ENCODE assay signal across 13 mouse cellular contexts in the genomic region with DNA sequence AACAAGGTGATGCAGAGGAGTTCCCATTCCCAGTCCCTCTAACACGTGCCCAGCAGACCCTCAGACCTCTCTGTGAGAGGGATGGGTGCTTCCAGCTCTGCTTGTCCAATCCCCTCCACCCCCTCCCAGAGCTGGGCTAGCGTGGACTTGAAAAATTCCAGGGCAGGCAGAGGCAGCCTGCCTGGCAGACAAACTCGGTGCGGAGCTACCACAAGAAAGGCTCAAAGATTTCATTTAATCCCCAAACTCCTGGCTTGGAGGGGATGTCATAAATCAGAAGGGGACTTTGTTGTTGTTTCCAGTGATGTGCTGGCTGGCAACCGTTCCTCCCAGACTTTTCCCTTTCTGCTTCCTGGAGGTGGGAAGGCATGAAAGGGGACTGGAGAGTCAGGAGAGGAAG. TPM values are rescaled to one million over a fixed set of nuclear protein-coding genes. Genes with fewer than 3 reads are reported as not detected.
A peak's percentile ranks its signal among the peaks of the same experiment; 100 is the strongest.
DNase-seq lines count a peak whose midpoint lies in the region; ATAC-seq and TF ChIP-seq lines count a peak whose summit lies in the region.
"Had no signal": no experiment of that assay in that cellular context is flagged by ENCODE, and none has a peak within 500 bp of the region (broad histone marks: within the 10 kb centered on the region; RNA-seq: fewer than 3 reads in every experiment).

No protein-coding gene starts in this region.

- no peak overlapping the region for H3K9ac ChIP-seq in forebrain, embryonic 11.5 days (ENCODE audit: low read length)
- H3K9ac ChIP-seq in lung, postnatal 0 days (replicated peaks; ENCODE audit: low read depth): no peak overlapping the region; the same call in 1 of the 2 replicates
- H3K9ac ChIP-seq in stomach, embryonic 16.5 days (ENCODE audit: low read length): peak overlapping the region; percentile 14; the same call in 1 of the 2 replicates
- H3K9ac ChIP-seq in midbrain, embryonic 13.5 days (replicated peaks): no peak overlapping the region
- H3K9ac ChIP-seq: hindbrain, embryonic 15.5 days had no signal

- 68% methylated on average over 5 of the region's 5 CpGs for WGBS in forebrain, embryonic 10.5 days
- WGBS in forebrain, embryonic 11.5 days: 63% methylated on average over 5 of the region's 5 CpGs
- 16% methylated on average over 5 of the region's 5 CpGs for WGBS in lung, postnatal 0 days
- 20% methylated on average over 5 of the region's 5 CpGs for WGBS in stomach, embryonic 16.5 days
- WGBS in midbrain, embryonic 13.5 days: 54% methylated on average over 5 of the region's 5 CpGs

- peaks cover 20% of the 10 kb centered on the region for H3K4me1 ChIP-seq in forebrain, embryonic 10.5 days
- H3K4me1 ChIP-seq in forebrain, embryonic 11.5 days (replicated peaks; ENCODE audit: control insufficient read depth, insufficient read depth, low read length): peaks cover 4% of the 10 kb centered on the region
- H3K4me1 ChIP-seq in lung, postnatal 0 days (ENCODE audit: insufficient read depth, low read depth, low read length): peaks cover 35% of the 10 kb centered on the region
- peaks cover 37% of the 10 kb centered on the region for H3K4me1 ChIP-seq in stomach, embryonic 16.5 days (ENCODE audit: control insufficient read depth, insufficient read depth, low read length)
- peaks cover 10% of the 10 kb centered on the region for H3K4me1 ChIP-seq in midbrain, embryonic 13.5 days (replicated peaks)

- peaks cover 15% of the 10 kb centered on the region for H3K27me3 ChIP-seq in forebrain, embryonic 10.5 days (ENCODE audit: poor library complexity, severe bottlenecking)
- no peaks in the 10 kb centered on the region for H3K27me3 ChIP-seq in forebrain, embryonic 11.5 days (ENCODE audit: control insufficient read depth, insufficient read depth, low read length)
- H3K27me3 ChIP-seq in lung, postnatal 0 days (replicated peaks; ENCODE audit: insufficient read depth, low read length): no peaks in the 10 kb centered on the region
- no peaks in the 10 kb centered on the region for H3K27me3 ChIP-seq in stomach, embryonic 16.5 days (ENCODE audit: control insufficient read depth, insufficient read depth, low read length)
- no peaks in the 10 kb centered on the region; the same call in 1 of the 2 replicates for H3K27me3 ChIP-seq in midbrain, embryonic 13.5 days
- H3K27me3 ChIP-seq: hindbrain, embryonic 15.5 days had no signal

- no peak for ATAC-seq in forebrain, embryonic 11.5 days (replicated peaks; ENCODE audit: low FRiP score)
- no peak for ATAC-seq in lung, postnatal 0 days
- no peak for ATAC-seq in stomach, embryonic 16.5 days (ENCODE audit: insufficient read depth, low FRiP score)
- ATAC-seq in erythroblast, adult 5-6 weeks (replicated peaks; ENCODE audit: low FRiP score, poor library complexity, severe bottlenecking): no peak
- no peak for ATAC-seq in midbrain, embryonic 13.5 days

- H3K9me3 ChIP-seq in forebrain, embryonic 10.5 days: no peaks in the 10 kb centered on the region
- no peaks in the 10 kb centered on the region for H3K9me3 ChIP-seq in forebrain, embryonic 11.5 days (ENCODE audit: control insufficient read depth, low read length)
- no peaks in the 10 kb centered on the region for H3K9me3 ChIP-seq in lung, postnatal 0 days (ENCODE audit: low read length)
- H3K9me3 ChIP-seq in stomach, embryonic 16.5 days (replicated peaks; ENCODE audit: control insufficient read depth, low read length): no peaks in the 10 kb centered on the region
- H3K9me3 ChIP-seq in midbrain, embryonic 13.5 days: no peaks in the 10 kb centered on the region
- H3K9me3 ChIP-seq: hindbrain, embryonic 15.5 days had no signal

- DNase-seq in forebrain, embryonic 10.5 days (ENCODE audit: extremely low spot score, low spot score): no peak
- no peak for DNase-seq in forebrain, embryonic 11.5 days (ENCODE audit: low spot score)
- no peak for DNase-seq in lung, postnatal 0 days (ENCODE audit: low spot score)
- no peak for DNase-seq in lung, postnatal 25 days (ENCODE audit: low spot score)
- DNase-seq in kidney, postnatal 10 days: peak; percentile 39
- DNase-seq: adrenal gland, postnatal 10 days; layer of hippocampus, postnatal 36 days; lung, postnatal 10 days had no signal

- TF ChIP-seq EP300 in lung, postnatal 0 days (IDR thresholded peaks at IDR 0.05): no peak

- no peak overlapping the region for H3K4me3 ChIP-seq in forebrain, embryonic 10.5 days
- no peak overlapping the region for H3K4me3 ChIP-seq in forebrain, embryonic 11.5 days (ENCODE audit: low read depth, low read length)
- no peak overlapping the region for H3K4me3 ChIP-seq in lung, postnatal 0 days (ENCODE audit: low read depth, low read length)
- H3K4me3 ChIP-seq in stomach, embryonic 16.5 days (replicated peaks; ENCODE audit: low read length): no peak overlapping the region
- no peak overlapping the region for H3K4me3 ChIP-seq in midbrain, embryonic 13.5 days (replicated peaks)
- H3K4me3 ChIP-seq: erythroblast, embryonic 14.5 days; hindbrain, embryonic 15.5 days had no signal

- H3K4me2 ChIP-seq in forebrain, embryonic 11.5 days (ENCODE audit: low read depth, low read length, severe bottlenecking): no peak overlapping the region
- no peak overlapping the region for H3K4me2 ChIP-seq in lung, postnatal 0 days (replicated peaks; ENCODE audit: low read depth, low read length)
- no peak overlapping the region for H3K4me2 ChIP-seq in stomach, embryonic 16.5 days (ENCODE audit: low read depth, low read length)
- H3K4me2 ChIP-seq in midbrain, embryonic 13.5 days (replicated peaks): no peak overlapping the region
- H3K4me2 ChIP-seq: hindbrain, embryonic 15.5 days had no signal

- peak overlapping the region; percentile 40; the same call in 1 of the 2 replicates for H3K27ac ChIP-seq in forebrain, embryonic 10.5 days
- no peak overlapping the region for H3K27ac ChIP-seq in forebrain, embryonic 11.5 days (ENCODE audit: low read depth, low read length)
- H3K27ac ChIP-seq in lung, postnatal 0 days (ENCODE audit: low read length): 0 out of 2 replicates have a peak overlapping the region, but pooled peaks have one; percentile 14
- peak overlapping the region; percentile 90 for H3K27ac ChIP-seq in stomach, embryonic 16.5 days (ENCODE audit: low read length)
- no peak overlapping the region for H3K27ac ChIP-seq in midbrain, embryonic 13.5 days
- H3K27ac ChIP-seq: hindbrain, embryonic 15.5 days had no signal

- TF ChIP-seq CTCF in lung, postnatal 0 days (IDR thresholded peaks at IDR 0.05): no peak

- H3K36me3 ChIP-seq in forebrain, embryonic 10.5 days (replicated peaks): no peaks in the 10 kb centered on the region
- no peaks in the 10 kb centered on the region for H3K36me3 ChIP-seq in forebrain, embryonic 11.5 days (ENCODE audit: control insufficient read depth, insufficient read depth, low read length)
- H3K36me3 ChIP-seq in lung, postnatal 0 days (ENCODE audit: insufficient read depth, low read length): no peaks in the 10 kb centered on the region
- H3K36me3 ChIP-seq in stomach, embryonic 16.5 days (ENCODE audit: control insufficient read depth, insufficient read depth, low read length): no peaks in the 10 kb centered on the region
- no peaks in the 10 kb centered on the region for H3K36me3 ChIP-seq in midbrain, embryonic 13.5 days
- H3K36me3 ChIP-seq: hindbrain, embryonic 15.5 days had no signal

RNA-seq across cellular contexts. Expression of a gene that starts 44.1 kb away (rescaled TPM):
- polyA plus RNA-seq in forebrain, embryonic 10.5 days (2016; fragmentation: Nextera tagmentation; extraction: Ambion mirVana): 0.36 and 0.90 TPM in 2 replicates
- polyA plus RNA-seq in forebrain, embryonic 11.5 days (2014; fragmentation: Nextera tagmentation; extraction: Ambion mirVana): 1.2 and 1.4 TPM in 2 replicates
- polyA plus RNA-seq in lung, postnatal 0 days (2015; fragmentation: Nextera tagmentation; extraction: Ambion mirVana): 6.4 and 7.1 TPM in 2 replicates
- 3.5 and 4.5 TPM in 2 replicates for polyA plus RNA-seq in stomach, embryonic 16.5 days (2015; fragmentation: Nextera tagmentation; extraction: Ambion mirVana)
- total RNA-seq in erythroblast, adult 5-6 weeks (2015; ENCODE audit: low replicate concordance): 6.7 TPM in 1 of 2 replicates, not detected in the other
- total RNA-seq in erythroblast, adult 5-6 weeks (2017; ENCODE audit: low replicate concordance): not detected in 2 replicates
- 4.4 and 6.5 TPM in 2 replicates for polyA plus RNA-seq in midbrain, embryonic 13.5 days (2015; fragmentation: Nextera tagmentation; extraction: Ambion mirVana)
- polyA plus RNA-seq: erythroblast, embryonic 14.5 days had no signal

RNA-seq across cellular contexts. Expression of a gene that starts 57.5 kb away (rescaled TPM):
- 1.2 and 2.3 TPM in 2 replicates for polyA plus RNA-seq in forebrain, embryonic 10.5 days (2016; fragmentation: Nextera tagmentation; extraction: Ambion mirVana)
- 2.5 and 2.6 TPM in 2 replicates for polyA plus RNA-seq in forebrain, embryonic 11.5 days (2014; fragmentation: Nextera tagmentation; extraction: Ambion mirVana)
- 0.15 and 0.31 TPM in 2 replicates for polyA plus RNA-seq in lung, postnatal 0 days (2015; fragmentation: Nextera tagmentation; extraction: Ambion mirVana)
- polyA plus RNA-seq in stomach, embryonic 16.5 days (2015; fragmentation: Nextera tagmentation; extraction: Ambion mirVana): 1.9 and 2.7 TPM in 2 replicates
- total RNA-seq in erythroblast, adult 5-6 weeks (2015; ENCODE audit: low replicate concordance): not detected in 2 replicates
- not detected in 2 replicates for total RNA-seq in erythroblast, adult 5-6 weeks (2017; ENCODE audit: low replicate concordance)
- polyA plus RNA-seq in midbrain, embryonic 13.5 days (2015; fragmentation: Nextera tagmentation; extraction: Ambion mirVana): 4.0 and 4.9 TPM in 2 replicates
- polyA plus RNA-seq: erythroblast, embryonic 14.5 days had no signal

Comparison
In these comparisons a context has a peak if more than half of its experiments do, and no peak if none do; other contexts are left out.
1. H3K27ac ChIP-seq: peak in forebrain, embryonic 10.5 days (single experiment), lung, postnatal 0 days (single experiment) and stomach, embryonic 16.5 days (single experiment); none in forebrain, embryonic 11.5 days (single experiment) and midbrain, embryonic 13.5 days (single experiment).